Mouse (Mus musculus) kidney, adult 10 weeks (tissue): Measurements from ENCODE around the gene Rhoc. TPM values are rescaled to one million over a fixed set of nuclear protein-coding genes. Genes with fewer than 3 reads are reported as not detected.

Source experiments
- polyA plus RNA-seq: library from polyadenylated mRNA; stranded (reverse); fragments of 350-450 nt; fragmentation: Illumina TruSeq; extraction: RNeasy Lipid Tissue Mini Kit (QIAGEN cat#74804); gene quantifications from one replicate; pipeline ENCODE4 v1.2.3, GENCODE M21; 2014; ENCODE audit warnings: low read depth, low replicate concordance

The Rhoc gene
- polyA plus RNA-seq = 12.4 TPM

DNA sequence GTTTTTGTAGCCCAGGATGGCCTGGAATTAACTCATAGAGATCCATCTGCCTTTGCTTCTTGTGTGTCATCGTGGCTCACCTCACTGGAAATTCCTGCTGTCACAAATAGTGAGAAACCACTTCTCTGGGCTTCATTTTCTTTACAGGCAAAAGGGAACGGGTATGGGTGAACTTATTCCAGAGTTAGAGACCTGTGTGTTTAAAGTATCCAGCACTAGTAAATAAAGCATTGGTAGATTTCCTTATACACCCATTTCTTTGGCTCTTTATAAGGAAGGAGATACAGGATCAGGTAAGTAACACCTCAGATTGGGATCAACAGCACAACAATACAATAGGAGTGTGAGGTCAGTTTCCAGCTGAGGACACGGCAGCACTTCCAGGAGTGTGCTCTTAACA lies at the start of gene Rhoc:
Rhoc (plus strand) TSS at position 301 of the 400 bp plus-strand sequence.

DNA sequence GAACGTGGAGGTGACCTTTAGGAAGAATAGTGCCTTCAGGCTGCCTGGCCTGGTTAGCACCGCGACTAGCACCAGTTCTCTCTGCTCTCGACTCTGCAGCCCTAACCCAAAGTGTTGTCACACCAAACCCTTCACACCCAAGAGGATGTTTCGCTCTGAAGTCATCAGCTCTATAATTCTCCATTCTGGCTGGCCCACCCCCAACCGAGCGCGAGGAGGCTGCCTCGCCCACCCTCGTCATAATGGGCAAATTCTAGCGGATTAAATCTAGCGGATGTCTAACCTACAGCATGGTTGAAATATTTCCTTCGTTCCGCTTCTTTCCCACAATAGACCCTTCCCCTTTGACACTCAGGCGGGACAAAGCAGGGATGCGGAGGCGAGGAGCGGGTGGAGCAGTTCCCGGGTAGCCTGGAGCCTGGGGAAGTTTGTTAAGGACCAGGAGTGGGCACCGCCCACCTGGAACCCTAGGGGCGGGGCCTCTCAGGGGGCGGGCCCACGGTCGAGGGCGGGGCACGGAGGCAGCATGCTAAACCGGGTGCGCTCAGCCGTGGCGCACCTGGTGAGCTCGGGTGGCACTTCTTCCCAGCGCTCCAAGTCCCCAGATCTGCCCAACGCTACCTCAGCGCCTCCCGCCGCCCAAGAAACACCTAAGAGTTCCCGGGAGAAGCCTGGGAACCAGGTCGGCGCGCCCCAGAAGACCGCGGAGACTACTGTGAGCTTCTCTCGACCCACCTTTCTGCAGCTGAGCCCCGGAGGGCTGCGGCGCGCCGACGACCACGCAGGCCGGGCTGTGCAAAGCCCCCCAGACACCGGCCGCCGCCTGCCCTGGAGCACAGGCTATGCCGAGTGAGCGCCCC lies 7.4 kb upstream of the Rhoc start, which contains the start of gene Ppm1j:
Ppm1j (plus strand) TSS at position 496 of the 860 bp plus-strand sequence.

GRCm38 (mm10) chr3:104781471-104781903 lies 6.7 kb upstream of the Rhoc start, which contains the start of gene Fam19a3:
TSS of gene Fam19a3 (minus strand) at chr3:104781840.

DNA sequence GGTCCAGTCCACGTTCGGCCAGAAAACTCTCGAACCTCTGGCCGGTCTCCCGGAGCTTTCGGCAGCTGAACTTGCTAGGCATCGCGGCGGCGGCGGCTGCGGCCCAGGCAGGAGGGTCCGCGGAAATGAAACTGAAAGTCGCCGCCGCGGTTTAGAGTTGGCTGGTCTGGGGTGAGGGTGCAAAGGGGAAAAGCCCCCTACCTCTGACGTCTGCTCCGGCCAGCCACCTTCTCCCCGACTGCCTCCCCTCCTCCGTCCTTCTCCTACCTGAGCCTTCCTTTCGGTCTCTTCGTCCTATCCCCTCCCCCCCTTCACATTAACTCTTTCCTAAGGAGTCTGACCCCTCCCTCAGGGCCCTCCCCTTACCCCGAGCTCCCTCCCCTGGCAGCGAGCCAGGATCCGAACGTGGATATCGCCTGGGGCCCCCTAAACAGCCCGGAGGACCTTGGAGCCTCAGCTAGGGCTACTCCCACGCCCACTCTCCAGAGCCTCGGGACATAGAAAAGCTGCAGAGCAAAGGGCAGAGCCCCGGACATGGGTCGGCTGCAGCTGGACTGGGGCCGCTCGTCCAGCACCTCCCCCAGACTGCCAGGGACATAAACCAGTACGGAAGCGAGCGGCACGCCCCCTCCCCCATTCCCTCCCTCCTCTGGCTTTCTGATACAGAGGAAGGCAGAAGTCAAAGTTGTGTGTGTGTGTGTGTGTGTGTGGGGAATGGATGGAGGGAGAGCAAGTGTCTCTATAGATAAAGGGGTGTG lies 30.0 kb downstream of the Rhoc start, which contains the start of gene Mov10:
Mov10 (minus strand) TSS at position 573 of the 758 bp plus-strand sequence.

Other genes with a start within 250 kb of the Rhoc start
- 64.2 TPM for gene Slc16a1, start 149.7 kb upstream of the Rhoc start, polyA plus RNA-seq
- not detected for gene Ppm1j, start 7.3 kb upstream of the Rhoc start, polyA plus RNA-seq
- gene Fam19a3, start 6.5 kb upstream of the Rhoc start, polyA plus RNA-seq = not detected
- 0.73 TPM for gene Mov10, start 30.2 kb downstream of the Rhoc start, polyA plus RNA-seq
- 97.5 TPM for gene St7l, start 75.6 kb downstream of the Rhoc start, polyA plus RNA-seq
- gene Capza1, start 76.1 kb downstream of the Rhoc start, polyA plus RNA-seq = 122 TPM
- gene Wnt2b, start 173.5 kb downstream of the Rhoc start, polyA plus RNA-seq = 0.32 TPM